Mouse (Mus musculus): ENCODE data around the gene Slc28a2.
A peak's percentile ranks its signal among the peaks of the same experiment; 100 is the strongest.
"Not testable (repeated sequence)": the region's sequence is repeated elsewhere in the genome, so short reads cannot be mapped to it uniquely, and the experiment has no call there.

Slc28a2 gene

GRCm38 (mm10) chr2:122426200-122426599 lies at the start of gene Slc28a2:
Gene Slc28a2, plus strand, starts transcription at chr2:122426477.
- DNase-seq: peak; percentile 50

GRCm38 (mm10) chr2:122377215-122377674 lies 49.0 kb upstream of the Slc28a2 start:
- DNase-seq: peak; percentile 98

GRCm38 (mm10) chr2:122377751-122378246 lies 48.5 kb upstream of the Slc28a2 start:
- DNase-seq: peak; percentile 77

DNA sequence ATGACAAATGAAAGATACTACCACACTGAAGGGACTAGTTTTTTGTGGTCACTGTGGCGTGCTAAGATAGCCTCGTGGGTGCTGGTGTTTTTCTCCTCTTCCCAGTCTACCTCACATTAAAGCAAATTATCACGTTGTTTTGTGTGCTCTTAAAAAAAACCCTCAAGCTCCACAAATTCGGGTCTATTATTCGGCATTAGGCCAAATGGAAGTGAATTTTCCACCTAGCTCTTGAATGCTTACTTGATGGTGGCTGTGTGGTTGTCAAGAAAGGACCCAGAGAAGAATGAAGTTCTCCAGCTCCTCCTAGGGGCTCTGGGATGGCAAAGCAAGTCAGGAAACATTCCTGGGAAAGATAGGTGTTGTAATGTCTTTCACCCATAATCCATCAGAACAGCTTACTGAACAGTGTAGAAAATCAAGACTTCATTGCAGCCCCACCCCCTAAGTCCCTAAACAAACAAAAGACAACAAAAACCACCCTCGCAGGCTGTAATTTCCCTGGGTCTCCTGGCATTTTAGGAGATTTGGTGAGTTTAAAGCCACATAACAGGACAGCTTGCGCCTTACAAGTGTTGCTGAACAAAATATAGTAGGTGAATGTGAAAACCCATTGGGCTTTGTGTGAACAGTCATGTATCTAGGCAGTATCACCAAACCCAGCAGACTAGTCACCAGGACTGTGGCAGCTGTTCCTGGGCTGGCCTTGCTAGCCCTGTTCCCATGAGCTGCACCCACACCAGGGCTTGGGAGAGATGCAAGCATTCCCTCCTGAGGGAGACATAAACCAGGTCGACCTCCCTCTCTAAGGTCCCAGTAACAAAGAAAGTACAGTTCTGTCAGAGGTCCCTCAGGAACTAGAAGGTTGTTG lies 47.6 kb upstream of the Slc28a2 start:
- DNase-seq: no peak

DNA sequence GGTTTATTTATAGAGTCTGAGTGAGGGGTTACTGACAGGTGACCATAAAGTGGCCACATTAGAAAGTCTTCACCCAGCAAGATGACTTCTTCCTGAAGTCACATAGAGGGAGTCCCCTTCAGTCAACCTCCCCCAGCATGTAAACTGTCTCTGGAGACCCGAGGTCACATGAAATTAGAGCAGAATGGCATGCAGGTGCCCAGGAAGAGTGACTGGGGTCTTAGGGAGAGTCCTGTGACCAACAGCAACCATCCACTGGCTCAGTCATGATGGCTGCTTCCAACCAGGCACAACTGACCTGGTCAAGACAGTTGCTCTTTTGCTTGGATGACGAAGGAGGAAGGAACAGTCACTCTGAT lies 47.0 kb upstream of the Slc28a2 start:
- DNase-seq: no peak

GRCm38 (mm10) chr2:122380768-122381311 lies 45.4 kb upstream of the Slc28a2 start:
- peak; percentile 71 for DNase-seq

DNA sequence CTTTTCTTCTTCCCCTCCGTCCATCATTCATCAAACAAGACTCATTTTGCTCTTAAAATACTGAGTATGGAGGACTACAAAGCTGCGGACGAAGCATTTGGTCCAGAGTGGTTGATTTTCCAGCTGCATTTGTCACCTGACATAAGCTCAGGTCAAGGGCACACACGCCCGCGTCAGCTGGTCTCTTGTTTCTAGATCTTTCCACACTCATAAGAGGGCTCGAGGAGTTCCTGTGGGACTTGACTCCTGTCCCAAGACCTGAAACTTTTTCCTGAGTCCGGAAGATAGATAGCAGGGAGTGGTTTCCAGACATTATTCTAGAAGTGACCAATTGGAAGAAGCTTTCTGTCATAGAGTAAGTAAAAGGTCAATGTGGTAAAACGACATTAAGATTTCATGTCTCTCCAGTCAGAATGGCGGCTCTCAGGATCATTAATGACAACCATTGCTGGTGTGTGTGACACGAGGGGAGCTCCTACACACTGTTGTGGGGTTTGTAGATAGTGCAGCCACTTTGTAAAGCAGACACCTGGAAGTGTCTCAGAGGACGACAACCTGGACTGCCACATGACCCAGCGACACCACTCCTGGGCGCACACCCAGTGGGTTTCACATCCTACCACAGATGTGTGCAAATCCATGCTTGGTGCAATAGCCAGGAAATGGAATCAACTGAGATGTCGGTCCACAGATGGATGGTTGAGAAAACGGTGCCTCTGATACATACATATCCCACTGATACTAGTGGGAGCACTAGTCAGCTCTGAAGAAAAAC lies 44.8 kb upstream of the Slc28a2 start:
- no peak for DNase-seq

GRCm38 (mm10) chr2:122382121-122382520 lies 44.2 kb upstream of the Slc28a2 start:
- no peak for DNase-seq

GRCm38 (mm10) chr2:122385095-122385494 lies 41.2 kb upstream of the Slc28a2 start:
- peak; percentile 48 for DNase-seq

- DNase-seq: not testable (repeated sequence)
Observed at GRCm38 (mm10) chr2:122387135-122387534, 39.1 kb upstream of the Slc28a2 start.

GRCm38 (mm10) chr2:122396150-122396549 lies 30.1 kb upstream of the Slc28a2 start:
- DNase-seq: no peak

DNA sequence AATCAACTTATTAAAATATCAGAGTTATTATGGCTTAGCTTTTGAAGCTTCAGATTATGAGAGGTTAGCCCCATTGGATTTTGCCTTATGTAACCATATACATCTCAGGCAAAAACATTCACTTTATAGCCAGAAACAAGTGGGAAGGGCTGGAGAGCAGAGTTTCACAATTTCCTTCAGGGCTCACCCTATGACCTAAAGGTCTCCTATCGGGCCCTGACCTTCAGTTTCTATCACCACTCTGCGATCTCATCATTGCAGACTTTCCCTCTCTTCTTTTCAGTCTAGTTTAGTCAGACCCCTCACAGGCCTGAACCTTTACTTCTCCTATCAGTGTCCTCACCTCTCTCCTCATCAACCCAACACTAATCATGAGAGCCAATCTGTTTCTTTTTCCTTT lies 18.7 kb upstream of the Slc28a2 start:
- DNase-seq: no peak

GRCm38 (mm10) chr2:122408928-122409327 lies 17.3 kb upstream of the Slc28a2 start:
- no peak for DNase-seq

GRCm38 (mm10) chr2:122426645-122427044 lies 368 bp downstream of the Slc28a2 start:
- not testable (repeated sequence) for DNase-seq

- not testable (repeated sequence) for DNase-seq
Observed at GRCm38 (mm10) chr2:122438706-122439482, 12.6 kb downstream of the Slc28a2 start.

- peak; percentile 58 for DNase-seq
Observed at GRCm38 (mm10) chr2:122440521-122440920, 14.2 kb downstream of the Slc28a2 start.

GRCm38 (mm10) chr2:122441000-122441933 lies 15.0 kb downstream of the Slc28a2 start:
- no peak for DNase-seq

GRCm38 (mm10) chr2:122450351-122450750 lies 24.1 kb downstream of the Slc28a2 start:
- DNase-seq: no peak

- DNase-seq: no peak
Observed at GRCm38 (mm10) chr2:122452426-122452825, 26.1 kb downstream of the Slc28a2 start.

- peak; percentile 73 for DNase-seq
Observed at GRCm38 (mm10) chr2:122466901-122467300, 40.6 kb downstream of the Slc28a2 start.

GRCm38 (mm10) chr2:122467351-122468013 lies 41.2 kb downstream of the Slc28a2 start:
- peak; percentile 96 for DNase-seq
